Mouse (Mus musculus) inflammation-experienced regulatory T-cells (primary cell): Measurements from ENCODE around the gene Ddx5. TPM values are rescaled to one million over a fixed set of nuclear protein-coding genes. Genes with fewer than 3 reads are reported as not detected.

ENCODE experiments used
- polyA plus RNA-seq, 2 experiments: library from polyadenylated mRNA; unstranded; fragments of 100-300 nt; shearing (Covaris generic); gene quantifications; one replicate each; pipeline ENCODE4 v1.2.1; 2017

Ddx5 gene
- 100 to 1,000 TPM; 830 to 917 TPM for polyA plus RNA-seq

GRCm38 (mm10) chr11:106788775-106789459 lies at the start of gene Ddx5, which contains the start of gene Cep95:
Gene Ddx5, minus strand, starts transcription at chr11:106789185.
Gene Cep95, plus strand, starts transcription at chr11:106789252.

GRCm38 (mm10) chr11:106779388-106780088 lies 9.4 kb downstream of the Ddx5 start, which contains the start of gene Polg2:
Gene Polg2, minus strand, starts transcription at chr11:106779537.

DNA sequence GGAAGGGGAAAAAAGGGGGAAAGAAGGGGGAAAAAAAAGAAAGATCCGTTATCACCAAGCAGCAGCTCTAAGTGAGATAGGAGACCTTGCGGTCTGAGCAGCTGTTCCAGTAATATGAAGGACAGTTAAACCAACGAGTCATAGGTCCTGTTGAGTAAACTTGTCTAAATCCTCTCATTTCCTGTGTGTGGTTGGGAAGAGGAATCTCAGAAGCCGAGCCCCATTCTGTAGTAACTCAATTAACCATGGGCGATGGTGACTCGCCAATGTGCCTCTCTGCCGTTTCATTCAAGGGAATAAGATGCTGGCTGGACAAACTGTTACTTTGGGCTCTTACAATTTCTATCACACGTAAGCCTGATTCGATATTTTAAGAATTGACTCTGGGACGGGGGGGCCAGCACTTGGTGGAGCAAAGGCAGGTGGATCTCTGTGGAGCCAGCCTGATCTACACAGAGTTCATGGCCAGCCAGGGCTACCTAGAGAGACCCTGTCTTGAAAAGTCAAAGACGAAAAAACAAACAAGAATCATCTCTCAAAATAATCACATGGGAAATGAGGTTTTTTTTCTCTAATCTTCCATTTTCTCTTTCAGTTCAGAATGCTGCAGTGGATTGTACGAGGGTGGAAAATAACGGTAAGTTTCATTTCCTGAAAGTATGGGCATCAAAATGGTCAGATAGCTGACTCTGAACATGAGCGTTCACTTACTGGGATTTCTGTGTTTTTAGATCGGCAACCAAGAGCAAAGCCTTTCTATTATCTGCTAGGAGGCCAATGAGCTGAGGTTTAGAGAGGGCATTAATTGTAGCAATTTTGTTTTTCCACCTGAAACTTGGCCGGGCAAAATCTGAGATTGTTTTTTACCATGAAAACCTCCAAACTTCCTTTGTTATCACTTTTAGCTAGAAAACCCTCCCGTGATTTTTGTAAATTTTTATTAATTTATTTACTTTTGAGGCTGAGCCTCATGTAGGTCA lies 37.7 kb downstream of the Ddx5 start, which contains the start of gene Milr1:
Milr1 (plus strand) TSS at position 188 of the 980 bp plus-strand sequence.

GRCm38 (mm10) chr11:106750121-106750751 lies 38.7 kb downstream of the Ddx5 start, which contains the start of gene Pecam1:
Gene Pecam1, minus strand, starts transcription at chr11:106750628.

Other genes starting within 250 kb of the Ddx5 start
- gene Tex2, start 175.8 kb downstream of the Ddx5 start, polyA plus RNA-seq = 10 to 100 TPM; 24.2 to 25.5 TPM
- 10 to 100 TPM; 85.1 to 93.5 TPM for gene Pecam1, start 38.6 kb downstream of the Ddx5 start, polyA plus RNA-seq
- 1 to 10 TPM; 7.1 to 7.6 TPM for gene Milr1, start 38.0 kb downstream of the Ddx5 start, polyA plus RNA-seq
- gene Polg2, start 9.6 kb downstream of the Ddx5 start, polyA plus RNA-seq = 10 to 100 TPM; 17.2 to 21.6 TPM
- 10 to 100 TPM; 43.1 to 48.4 TPM for gene Cep95, start 67 bp upstream of the Ddx5 start, polyA plus RNA-seq
- gene Smurf2, start 131.5 kb upstream of the Ddx5 start, polyA plus RNA-seq = 10 to 100 TPM; 20.0 to 33.9 TPM
- 10 to 100 TPM; 59.7 to 73.1 TPM for gene Kpna2, start 210.4 kb upstream of the Ddx5 start, polyA plus RNA-seq
- 1 to 10 TPM; 2.4 to 2.7 TPM for gene 1810010H24Rik, start 236.5 kb upstream of the Ddx5 start, polyA plus RNA-seq